Mouse (Mus musculus) liver, embryonic 12.5 days (tissue): ENCODE results near the gene Esrrg. TPM values are rescaled to one million over a fixed set of nuclear protein-coding genes. Genes with fewer than 3 reads are reported as not detected.

Experiments used
- ATAC-seq: fragments of 200-750 bp; cut with Nextera tagmentation; 2 replicates; pipeline ENCODE4 v1.8.0; 2017; ENCODE audit warnings: moderate number of reproducible peaks, mild to moderate bottlenecking, moderate library complexity
- H3K27ac ChIP-seq: fragments of 300-500 bp; sonication (generic); 2 replicates; pipeline ENCODE4 v1.5.1; 2016; ENCODE audit warnings: mild to moderate bottlenecking
- H3K27me3 ChIP-seq: fragments of 300-500 bp; sonication (generic); replicated peaks from 2 replicates; pipeline ENCODE4 v1.6.1; 2016; ENCODE audit warnings: mild to moderate bottlenecking, moderate library complexity
- H3K36me3 ChIP-seq: fragments of 300-500 bp; sonication (generic); 2 replicates; pipeline ENCODE4 v1.6.1; 2016; ENCODE audit warnings: mild to moderate bottlenecking, moderate library complexity
- H3K4me1 ChIP-seq: fragments of 300-500 bp; sonication (generic); 2 replicates; pipeline ENCODE4 v1.6.1; 2016
- H3K4me2 ChIP-seq: fragments of 300-500 bp; sonication (generic); 2 replicates; pipeline ENCODE4 v1.6.1; 2016; ENCODE audit warnings: mild to moderate bottlenecking, moderate library complexity
- H3K4me3 ChIP-seq: fragments of 300-500 bp; sonication (generic); 2 replicates; pipeline ENCODE4 v1.5.1; 2016; ENCODE audit warnings: mild to moderate bottlenecking, moderate library complexity
- H3K9ac ChIP-seq: fragments of 300-500 bp; sonication (generic); 2 replicates; pipeline ENCODE4 v1.6.1; 2016; ENCODE audit warnings: mild to moderate bottlenecking, moderate library complexity
- H3K9me3 ChIP-seq: fragments of 300-500 bp; sonication (generic); replicated peaks from 2 replicates; pipeline ENCODE4 v1.6.1; 2016; ENCODE audit warnings: mild to moderate bottlenecking, moderate library complexity
- WGBS: fragments of 180-500 bp; shearing (Covaris S2); methylation state at CpG from one replicate; pipeline ENCODE4 v1.1.7; 2016; ENCODE audit not compliant: insufficient replicate concordance; 5-methylcytosine and 5-hydroxymethylcytosine counted together
- polyA plus RNA-seq: library from polyadenylated mRNA; unstranded; fragments of >200 nt; fragmentation: Nextera tagmentation; extraction: Ambion mirVana; gene quantifications from 2 replicates; pipeline ENCODE4 v1.2.1, GENCODE M21; 2016

Esrrg gene
- polyA plus RNA-seq, 1 experiment from 2014 or later = 0.25 TPM

- ATAC-seq = no peak
- 62% methylated on average over 2 of the region's 2 CpGs for WGBS
- Histone ChIP-seq H3K27ac (no peak overlapping the region), H3K9ac (no peak overlapping the region), H3K4me3 (no peak overlapping the region), H3K9me3 (no peaks in the 10 kb centered on the region), H3K4me1 (no peaks in the 10 kb centered on the region), H3K27me3 (no peaks in the 10 kb centered on the region), H3K36me3 (no peaks in the 10 kb centered on the region), H3K4me2 (no peak overlapping the region)
Measured at GRCm38 (mm10) chr1:187956702-187957101, 348.1 kb downstream of the Esrrg start.

GRCm38 (mm10) chr1:187959192-187959591 lies 350.6 kb downstream of the Esrrg start:
- Histone ChIP-seq H3K27ac (no peak overlapping the region), H3K4me3 (no peak overlapping the region), H3K36me3 (no peaks in the 10 kb centered on the region), H3K27me3 (no peaks in the 10 kb centered on the region), H3K9ac (no peak overlapping the region), H3K4me1 (no peaks in the 10 kb centered on the region), H3K4me2 (no peak overlapping the region), H3K9me3 (no peaks in the 10 kb centered on the region)
- WGBS = 77% methylated on average over 9 of the region's 9 CpGs
- no peak for ATAC-seq

GRCm38 (mm10) chr1:187961452-187961851 lies 352.9 kb downstream of the Esrrg start:
- Histone ChIP-seq H3K27me3 (no peaks in the 10 kb centered on the region), H3K36me3 (no peaks in the 10 kb centered on the region), H3K4me2 (no peak overlapping the region), H3K4me3 (no peak overlapping the region), H3K27ac (no peak overlapping the region), H3K9ac (no peak overlapping the region), H3K4me1 (no peaks in the 10 kb centered on the region), H3K9me3 (no peaks in the 10 kb centered on the region)
- 61% methylated on average over 5 of the region's 5 CpGs for WGBS
- ATAC-seq = no peak

- H3K4me2 ChIP-seq = no peak overlapping the region
- H3K4me3 ChIP-seq = no peak overlapping the region
- 51% methylated on average over 18 of the region's 18 CpGs for WGBS
- no peak overlapping the region for H3K9ac ChIP-seq
- H3K27ac ChIP-seq = no peak overlapping the region
- H3K36me3 ChIP-seq = no peaks in the 10 kb centered on the region
- no peaks in the 10 kb centered on the region for H3K4me1 ChIP-seq
- H3K27me3 ChIP-seq = no peaks in the 10 kb centered on the region
- H3K9me3 ChIP-seq = no peaks in the 10 kb centered on the region
- no peak for ATAC-seq
Measured at GRCm38 (mm10) chr1:187964829-187965760, 356.5 kb downstream of the Esrrg start.

- H3K27ac ChIP-seq = no peak overlapping the region
Measured at GRCm38 (mm10) chr1:187965921-187966320, 357.3 kb downstream of the Esrrg start.

GRCm38 (mm10) chr1:187968379-187968778 lies 359.8 kb downstream of the Esrrg start:
- Histone ChIP-seq H3K36me3 (no peaks in the 10 kb centered on the region), H3K27ac (no peak overlapping the region), H3K4me3 (no peak overlapping the region), H3K27me3 (no peaks in the 10 kb centered on the region), H3K9ac (no peak overlapping the region), H3K4me2 (no peak overlapping the region), H3K9me3 (no peaks in the 10 kb centered on the region), H3K4me1 (no peaks in the 10 kb centered on the region)
- no peak for ATAC-seq
- 70% methylated on average over 4 of the region's 4 CpGs for WGBS

More at GRCm38 (mm10) chr1:187965921-187966320, 357.3 kb downstream of the Esrrg start:
- Histone ChIP-seq H3K4me2 (no peak overlapping the region), H3K9ac (no peak overlapping the region), H3K27me3 (no peaks in the 10 kb centered on the region), H3K36me3 (no peaks in the 10 kb centered on the region), H3K4me3 (no peak overlapping the region), H3K4me1 (no peaks in the 10 kb centered on the region), H3K9me3 (no peaks in the 10 kb centered on the region)
- no peak for ATAC-seq
- WGBS = 50% methylated on average over 6 of the region's 6 CpGs

- Histone ChIP-seq H3K36me3 (no peaks in the 10 kb centered on the region), H3K9ac (no peak overlapping the region), H3K4me3 (no peak overlapping the region), H3K27me3 (no peaks in the 10 kb centered on the region), H3K9me3 (no peaks in the 10 kb centered on the region), H3K27ac (no peak overlapping the region), H3K4me2 (no peak overlapping the region), H3K4me1 (no peaks in the 10 kb centered on the region)
- no peak for ATAC-seq
- 79% methylated on average over 5 of the region's 5 CpGs for WGBS
Measured at GRCm38 (mm10) chr1:187969491-187969890, 360.9 kb downstream of the Esrrg start.

GRCm38 (mm10) chr1:187974396-187974795 lies 365.8 kb downstream of the Esrrg start:
- no peaks in the 10 kb centered on the region for H3K36me3 ChIP-seq
- no peak overlapping the region for H3K9ac ChIP-seq
- no peak overlapping the region for H3K4me3 ChIP-seq
- no peak overlapping the region for H3K27ac ChIP-seq
- H3K27me3 ChIP-seq = no peaks in the 10 kb centered on the region
- no peak overlapping the region for H3K4me2 ChIP-seq
- no peaks in the 10 kb centered on the region for H3K4me1 ChIP-seq
- WGBS = 23% methylated on average over 9 of the region's 9 CpGs
- no peaks in the 10 kb centered on the region for H3K9me3 ChIP-seq
- ATAC-seq = no peak

- no peaks in the 10 kb centered on the region for H3K27me3 ChIP-seq
- H3K27ac ChIP-seq = no peak overlapping the region
- no peak overlapping the region for H3K4me3 ChIP-seq
- no peak overlapping the region for H3K4me2 ChIP-seq
- no peak for ATAC-seq
- H3K9ac ChIP-seq = no peak overlapping the region
- no peaks in the 10 kb centered on the region for H3K9me3 ChIP-seq
- 76% methylated on average over 20 of the region's 20 CpGs for WGBS
- H3K36me3 ChIP-seq = no peaks in the 10 kb centered on the region
- H3K4me1 ChIP-seq = no peaks in the 10 kb centered on the region
Measured at GRCm38 (mm10) chr1:187975465-187976352, 367.1 kb downstream of the Esrrg start.

GRCm38 (mm10) chr1:187976353-187976730 lies 367.8 kb downstream of the Esrrg start:
- Histone ChIP-seq H3K9me3 (no peaks in the 10 kb centered on the region), H3K27ac (no peak overlapping the region), H3K4me1 (no peaks in the 10 kb centered on the region), H3K27me3 (no peaks in the 10 kb centered on the region), H3K4me2 (no peak overlapping the region), H3K36me3 (no peaks in the 10 kb centered on the region), H3K4me3 (no peak overlapping the region), H3K9ac (no peak overlapping the region)
- ATAC-seq = no peak
- 46% methylated on average over 9 of the region's 9 CpGs for WGBS

- Histone ChIP-seq H3K36me3 (no peaks in the 10 kb centered on the region), H3K9me3 (no peaks in the 10 kb centered on the region), H3K4me1 (no peaks in the 10 kb centered on the region), H3K4me2 (no peak overlapping the region), H3K9ac (no peak overlapping the region), H3K27ac (no peak overlapping the region), H3K4me3 (no peak overlapping the region), H3K27me3 (no peaks in the 10 kb centered on the region)
- ATAC-seq = no peak
- WGBS = 51% methylated on average over 2 of the region's 2 CpGs
Measured at GRCm38 (mm10) chr1:187981028-187981427, 372.4 kb downstream of the Esrrg start.

GRCm38 (mm10) chr1:187983177-187983576 lies 374.6 kb downstream of the Esrrg start:
- Histone ChIP-seq H3K36me3 (no peaks in the 10 kb centered on the region), H3K27me3 (no peaks in the 10 kb centered on the region), H3K4me2 (no peak overlapping the region), H3K4me3 (no peak overlapping the region), H3K9ac (no peak overlapping the region), H3K4me1 (no peaks in the 10 kb centered on the region), H3K9me3 (no peaks in the 10 kb centered on the region), H3K27ac (no peak overlapping the region)
- ATAC-seq = no peak
- WGBS = 40% methylated on average over 4 of the region's 4 CpGs
